Mouse (Mus musculus) midbrain, embryonic 11.5 days (tissue): ENCODE results near the gene Cysrt1. TPM values are rescaled to one million over a fixed set of nuclear protein-coding genes. Genes with fewer than 3 reads are reported as not detected.

ENCODE experiments used
- ATAC-seq: fragments of 200-750 bp; cut with Nextera tagmentation; 2 replicates; pipeline ENCODE4 v1.8.0; 2017; ENCODE audit warnings: moderate TSS enrichment, moderate library complexity; ENCODE audit not compliant: low FRiP score
- DNase-seq: peaks from one replicate; pipeline ENCODE4 v3.0.0; 2015; ENCODE audit warnings: low spot score; ENCODE audit errors: missing footprints
- H3K27ac ChIP-seq: fragments of 300-500 bp; sonication (generic); 2 replicates; pipeline ENCODE4 v1.5.1; 2014; ENCODE audit warnings: low read depth, low read length
- H3K27me3 ChIP-seq: fragments of 300-500 bp; sonication (generic); 2 replicates; pipeline ENCODE4 v1.6.1; 2014; ENCODE audit warnings: mild to moderate bottlenecking, low read length, moderate library complexity, mixed read lengths; ENCODE audit not compliant: control insufficient read depth, insufficient read depth
- H3K36me3 ChIP-seq: fragments of 300-500 bp; sonication (generic); 2 replicates; pipeline ENCODE4 v1.6.1; 2014; ENCODE audit warnings: mild to moderate bottlenecking, low read length, moderate library complexity, mixed read lengths; ENCODE audit not compliant: control insufficient read depth, insufficient read depth
- H3K4me1 ChIP-seq: fragments of 300-500 bp; sonication (generic); 2 replicates; pipeline ENCODE4 v1.6.1; 2014; ENCODE audit warnings: low read length; ENCODE audit not compliant: control insufficient read depth, insufficient read depth
- H3K4me2 ChIP-seq: fragments of 300-500 bp; sonication (generic); 2 replicates; pipeline ENCODE4 v1.6.1; 2014; ENCODE audit warnings: mild to moderate bottlenecking, moderate library complexity
- H3K4me3 ChIP-seq: fragments of 300-500 bp; sonication (generic); 2 replicates; pipeline ENCODE4 v1.5.1; 2014; ENCODE audit warnings: low read depth, low read length
- H3K9ac ChIP-seq: fragments of 300-500 bp; sonication (generic); 2 replicates; pipeline ENCODE4 v1.6.1; 2014; ENCODE audit warnings: low read length
- H3K9me3 ChIP-seq: fragments of 300-500 bp; sonication (generic); 2 replicates; pipeline ENCODE4 v1.6.1; 2016; ENCODE audit warnings: low read length; ENCODE audit not compliant: control insufficient read depth
- WGBS: fragments of 180-500 bp; shearing (Covaris S2); extraction: QIAGEN DNeasy Blood & Tissue Kit; methylation state at CpG from one replicate; pipeline ENCODE4 v1.1.7; 2014; 5-methylcytosine and 5-hydroxymethylcytosine counted together
- polyA plus RNA-seq: library from polyadenylated mRNA; unstranded; fragments of >200 nt; fragmentation: Nextera tagmentation; extraction: Ambion mirVana; gene quantifications from 2 replicates; pipeline ENCODE4 v1.2.1, GENCODE M21; 2014

Cysrt1 gene
- polyA plus RNA-seq, 1 experiment from 2014 or later: not detected

DNA sequence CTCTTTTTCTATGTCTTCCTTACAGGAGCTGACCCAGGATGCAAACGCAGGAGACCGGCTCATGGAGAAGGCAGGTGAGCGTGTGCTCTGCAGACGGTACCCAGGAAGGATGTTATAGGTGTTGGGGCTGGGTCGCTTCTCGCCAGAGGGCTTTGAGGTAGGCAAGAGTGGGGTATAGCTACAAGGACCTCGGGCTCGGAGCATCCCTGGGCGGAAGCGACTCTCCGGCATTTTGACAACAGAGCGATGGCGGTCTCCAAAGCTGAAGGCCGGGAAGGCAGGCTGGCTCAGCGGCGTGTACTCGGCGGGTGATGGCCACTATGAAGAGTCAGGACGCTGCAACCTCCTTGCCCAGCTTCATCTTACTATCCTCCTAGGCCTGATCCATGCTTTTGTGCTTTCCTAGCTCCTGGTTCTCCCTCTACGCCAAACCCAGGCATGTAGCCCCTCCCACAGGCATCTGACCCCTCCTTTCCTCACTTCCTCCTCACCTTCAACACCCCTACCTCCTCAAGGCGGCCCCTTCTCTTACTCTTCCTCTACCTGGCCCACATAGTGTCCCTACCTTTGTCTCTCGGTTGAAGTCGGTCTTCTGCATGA is 28.9 kb downstream of the Cysrt1 start:
- no peaks in the 10 kb centered on the region for H3K36me3 ChIP-seq
- H3K4me3 ChIP-seq: no peak overlapping the region
- DNase-seq: peak; percentile 69
- H3K4me2 ChIP-seq: no peak overlapping the region
- H3K4me1 ChIP-seq: peaks cover 15% of the 10 kb centered on the region
- H3K27ac ChIP-seq: no peak overlapping the region
- WGBS: 62% methylated on average over 23 of the region's 23 CpGs
- H3K27me3 ChIP-seq: no peaks in the 10 kb centered on the region
- H3K9me3 ChIP-seq: no peaks in the 10 kb centered on the region
- ATAC-seq: no peak
- no peak overlapping the region for H3K9ac ChIP-seq

DNA sequence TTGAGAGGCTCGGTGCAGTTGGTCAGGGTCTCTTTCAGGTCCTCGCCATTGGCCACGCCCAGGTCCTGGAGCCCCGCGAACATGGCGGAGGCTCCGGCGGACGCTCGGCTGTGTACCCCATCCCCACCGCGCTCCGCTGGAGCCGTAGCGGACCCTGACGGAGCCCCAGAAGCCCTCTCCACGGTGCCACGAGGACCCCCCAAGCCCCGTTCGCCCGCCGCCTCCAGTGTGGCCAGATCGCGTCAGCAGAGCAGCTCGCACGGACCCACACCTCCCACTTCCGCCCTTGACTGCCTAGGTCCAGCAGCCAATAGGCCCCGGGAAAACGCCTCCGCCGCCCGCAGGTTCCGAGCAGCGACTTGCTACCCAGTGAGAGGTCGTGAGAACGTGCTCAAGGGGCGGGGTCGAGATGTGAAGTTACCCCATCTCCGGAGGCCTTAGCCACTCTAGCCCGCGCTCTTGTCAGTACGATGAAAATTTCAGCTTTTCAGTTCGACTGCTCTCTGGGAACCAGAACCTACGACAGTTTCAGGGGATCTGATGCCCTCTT is 31.1 kb downstream of the Cysrt1 start, which contains the start of gene Nelfb:
Gene Nelfb (minus strand): TSS at position 369 of the 550 bp plus-strand sequence.
- peak within 1 kb of the TSS; percentile 79 for H3K4me2 ChIP-seq
- peak within 1 kb of the TSS; percentile 84 for H3K4me3 ChIP-seq
- no peaks in the 10 kb centered on the region for H3K36me3 ChIP-seq
- peak within 1 kb of the TSS; percentile 62 for H3K27ac ChIP-seq
- H3K4me1 ChIP-seq: peaks cover 15% of the 10 kb centered on the region
- no peaks in the 10 kb centered on the region for H3K9me3 ChIP-seq
- ATAC-seq (peak; percentile 96), DNase-seq (peak; percentile 99)
- H3K27me3 ChIP-seq: no peaks in the 10 kb centered on the region
- H3K9ac ChIP-seq: peak within 1 kb of the TSS; percentile 90
- WGBS: under 1% methylated on average over 44 of the region's 44 CpGs

DNA sequence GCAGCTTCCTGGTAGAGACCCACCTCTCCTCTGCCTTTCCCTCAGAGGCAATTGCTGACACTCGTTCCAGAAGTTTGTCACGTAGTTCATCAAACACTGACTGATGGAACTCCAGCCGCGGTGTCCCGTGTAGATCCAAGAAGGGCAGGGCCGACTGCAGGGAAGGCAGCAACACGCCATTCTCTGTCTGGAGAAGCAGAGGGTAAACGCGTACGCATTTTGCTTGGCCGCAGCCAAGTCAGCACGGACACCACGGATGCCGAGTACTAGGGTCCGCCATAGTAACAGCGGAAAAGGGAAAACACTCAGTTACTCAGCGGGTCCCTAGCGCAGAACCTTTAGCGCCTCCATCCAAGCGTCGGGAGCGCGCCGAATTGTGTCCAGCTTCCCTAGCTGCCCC is 31.6 kb downstream of the Cysrt1 start:
- under 1% methylated on average over 24 of the region's 24 CpGs for WGBS
- H3K4me1 ChIP-seq: peaks cover 15% of the 10 kb centered on the region
- no peaks in the 10 kb centered on the region for H3K27me3 ChIP-seq
- no peak for DNase-seq
- H3K9me3 ChIP-seq: no peaks in the 10 kb centered on the region
- peak overlapping the region; percentile 90 for H3K9ac ChIP-seq
- no peaks in the 10 kb centered on the region for H3K36me3 ChIP-seq
- peak overlapping the region; percentile 62; the same call in 1 of the 2 replicates for H3K27ac ChIP-seq
- ATAC-seq: no peak; the same call in 1 of the 2 replicates
- H3K4me3 ChIP-seq: peak overlapping the region; percentile 84
- H3K4me2 ChIP-seq: peak overlapping the region; percentile 79

DNA sequence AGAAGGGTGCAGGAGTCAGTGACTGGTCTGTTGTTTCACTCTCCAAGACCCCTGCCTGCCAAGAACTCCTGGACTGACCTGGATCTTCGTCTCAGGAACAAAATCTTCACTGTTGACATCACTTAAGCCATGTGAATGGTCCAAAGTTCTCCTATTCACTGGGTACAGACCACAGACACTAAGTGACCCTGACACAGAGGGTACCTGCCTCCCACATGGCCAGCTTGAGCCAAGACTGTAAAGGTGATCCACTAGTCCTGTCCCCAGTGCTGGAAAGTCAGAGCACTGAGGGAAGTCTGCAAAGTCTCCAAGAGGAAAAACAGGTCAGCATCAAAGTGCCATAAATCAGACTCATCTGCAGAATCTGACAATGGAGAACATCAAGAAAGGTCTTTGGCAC is 34.7 kb downstream of the Cysrt1 start:
- ATAC-seq: no peak
- no peak overlapping the region for H3K9ac ChIP-seq

DNA sequence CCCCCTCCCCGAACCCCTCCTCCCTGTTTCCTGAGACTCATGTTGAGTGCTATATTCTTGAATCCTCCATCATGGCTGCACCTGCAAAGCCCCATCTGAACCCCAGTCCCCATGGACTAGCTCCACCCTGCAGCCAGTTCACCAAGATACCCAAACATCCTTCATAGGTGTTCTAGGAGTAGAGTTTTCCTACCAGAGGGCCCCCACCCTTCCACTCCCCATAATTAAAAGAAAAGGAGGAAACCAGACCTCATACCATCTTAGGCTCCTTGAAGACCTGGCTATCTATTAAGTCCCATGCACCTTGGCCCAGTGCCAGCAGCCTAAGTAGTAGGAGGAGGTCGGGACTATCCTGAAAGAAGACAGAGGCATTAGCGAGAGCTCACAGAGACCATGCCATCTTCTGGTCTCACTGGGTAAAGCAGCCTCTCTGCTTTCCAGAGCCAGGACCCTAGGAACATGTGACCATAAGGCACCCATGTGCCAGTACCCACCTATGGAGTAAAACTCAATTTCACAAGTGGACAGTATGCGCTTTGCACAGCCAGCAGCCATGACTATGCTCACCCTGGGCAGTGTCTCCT is 38.5 kb downstream of the Cysrt1 start:
- no peak overlapping the region for H3K4me3 ChIP-seq
- H3K36me3 ChIP-seq: peaks cover 25% of the 10 kb centered on the region
- no peaks in the 10 kb centered on the region for H3K9me3 ChIP-seq
- no peak overlapping the region for H3K9ac ChIP-seq
- no peak overlapping the region for H3K27ac ChIP-seq
- 68% methylated on average over 4 of the region's 4 CpGs for WGBS
- H3K4me1 ChIP-seq: no peaks in the 10 kb centered on the region
- ATAC-seq: 0 out of 2 replicates have a peak, but pooled peaks have one; percentile 19
- no peak overlapping the region for H3K4me2 ChIP-seq
- peak; percentile 56 for DNase-seq
- H3K27me3 ChIP-seq: no peaks in the 10 kb centered on the region

More for the DNA sequence above, 34.7 kb downstream of the Cysrt1 start:
- Histone ChIP-seq H3K4me3 (no peak overlapping the region), H3K4me1 (peaks cover 15% of the 10 kb centered on the region), H3K27ac (no peak overlapping the region), H3K27me3 (no peaks in the 10 kb centered on the region), H3K36me3 (peaks cover 9% of the 10 kb centered on the region; the same call in 1 of the 2 replicates), H3K9me3 (no peaks in the 10 kb centered on the region), H3K4me2 (no peak overlapping the region)
- DNase-seq: peak; percentile 10
- WGBS: 83% methylated on average over 1 of the region's 1 CpGs

DNA sequence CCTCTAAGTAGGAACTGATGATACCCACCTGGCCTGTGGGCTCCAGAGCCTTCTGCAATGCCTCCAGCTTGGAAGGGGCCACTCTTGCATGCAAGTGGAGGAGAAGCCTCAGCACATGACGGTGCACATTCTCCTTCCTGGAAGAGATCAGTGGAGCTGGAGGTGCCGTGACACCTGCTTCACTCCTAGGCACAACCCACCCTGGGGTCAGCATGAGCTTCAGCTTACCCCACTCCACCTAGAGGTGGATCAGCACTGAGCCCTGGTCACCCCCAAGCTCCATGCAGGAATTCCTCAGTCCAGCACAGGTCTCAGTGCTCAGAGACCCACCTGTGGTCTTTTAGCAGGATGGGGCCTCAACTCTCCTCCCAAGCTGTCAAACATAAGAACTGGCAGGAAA is 41.6 kb downstream of the Cysrt1 start:
- H3K27ac ChIP-seq: no peak overlapping the region
- H3K4me2 ChIP-seq: no peak overlapping the region
- 96% methylated on average over 2 of the region's 2 CpGs for WGBS
- DNase-seq (no peak), ATAC-seq (no peak)
- H3K36me3 ChIP-seq: peaks cover 25% of the 10 kb centered on the region
- H3K9ac ChIP-seq: no peak overlapping the region
- H3K4me1 ChIP-seq: no peaks in the 10 kb centered on the region
- no peak overlapping the region for H3K4me3 ChIP-seq
- H3K27me3 ChIP-seq: peaks cover 11% of the 10 kb centered on the region
- H3K9me3 ChIP-seq: no peaks in the 10 kb centered on the region

DNA sequence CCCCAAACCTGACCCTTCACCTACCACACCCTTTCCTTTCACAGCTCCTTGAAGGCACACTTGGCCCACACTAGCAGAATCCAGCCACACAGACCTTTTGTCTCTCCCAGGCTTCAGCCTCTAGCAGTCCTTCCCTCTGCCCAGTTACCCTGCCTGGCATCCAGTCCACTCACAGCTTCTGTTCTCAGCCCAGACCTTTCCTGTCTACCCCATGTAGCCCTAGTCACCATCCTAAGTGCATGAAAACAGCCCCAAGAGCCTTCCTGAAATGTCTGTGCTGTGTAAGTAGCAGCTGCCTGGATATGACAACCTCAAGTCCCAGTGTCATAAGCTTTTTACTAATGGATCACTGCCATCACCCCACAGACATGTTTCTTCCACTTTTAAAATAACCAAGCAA is 44.3 kb downstream of the Cysrt1 start:
- Histone ChIP-seq H3K9me3 (no peaks in the 10 kb centered on the region), H3K4me3 (no peak overlapping the region), H3K27me3 (peaks cover 29% of the 10 kb centered on the region), H3K36me3 (peaks cover 20% of the 10 kb centered on the region), H3K4me1 (peaks cover 5% of the 10 kb centered on the region; the same call in 1 of the 2 replicates), H3K27ac (no peak overlapping the region), H3K4me2 (no peak overlapping the region), H3K9ac (no peak overlapping the region)
- ATAC-seq (no peak), DNase-seq (no peak)

DNA sequence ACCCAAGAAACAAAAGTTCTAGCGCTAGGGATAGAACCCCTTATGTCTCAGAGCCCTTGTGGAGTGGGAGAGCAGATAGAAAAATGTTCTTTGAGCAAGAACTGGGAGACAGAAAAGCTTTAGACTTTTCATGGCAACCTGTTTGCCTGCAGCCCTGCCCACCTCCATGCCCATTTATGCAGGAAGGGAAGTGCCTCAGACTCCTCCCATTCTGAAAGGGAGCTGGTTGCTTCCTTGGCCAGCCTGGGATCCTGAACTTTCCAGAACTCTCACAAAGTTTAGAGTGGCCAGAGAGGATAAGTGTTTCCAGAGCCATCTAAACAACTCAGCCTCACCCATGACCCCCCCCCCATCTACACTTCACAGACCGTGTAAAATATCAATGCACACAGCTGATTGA is 45.1 kb downstream of the Cysrt1 start:
- WGBS: 16% methylated on average over 2 of the region's 2 CpGs
- Histone ChIP-seq H3K27ac (no peak overlapping the region), H3K4me3 (no peak overlapping the region), H3K9me3 (no peaks in the 10 kb centered on the region), H3K36me3 (peaks cover 15% of the 10 kb centered on the region), H3K27me3 (peaks cover 29% of the 10 kb centered on the region), H3K4me1 (peaks cover 5% of the 10 kb centered on the region; the same call in 1 of the 2 replicates), H3K4me2 (no peak overlapping the region), H3K9ac (no peak overlapping the region)
- ATAC-seq (no peak), DNase-seq (peak; percentile 77)
